Mouse (Mus musculus): ENCODE measurements at regions not wholly inside any gene's neighbourhood (a gene's known extent, or its start where the extent isn't known, plus 50 kb on each side); places are given as distances from the start of the nearest gene placed in this dataset.

DNA sequence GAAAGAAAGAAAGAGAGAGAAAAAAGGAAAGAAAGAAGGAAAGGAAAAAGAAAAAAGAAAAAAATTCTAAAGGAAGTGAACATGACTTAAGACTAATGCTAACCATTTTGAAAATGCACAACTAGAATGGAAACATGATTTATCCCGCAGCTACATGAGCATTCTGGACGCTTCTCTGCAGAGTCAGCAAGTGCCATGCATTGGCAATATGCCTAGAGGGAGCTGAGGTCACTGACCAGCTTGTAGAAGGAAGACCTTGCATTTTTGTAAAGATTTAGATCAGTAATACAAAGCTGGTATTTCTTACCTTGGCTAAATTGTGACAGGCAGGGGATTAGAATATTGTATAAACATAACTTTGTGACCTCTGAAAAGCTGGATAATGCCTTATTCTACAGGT is 461.2 kb upstream of the Tenm2 start:
- TF ChIP-seq CTCF (IDR thresholded peaks at IDR 0.05; ENCODE audit: borderline replicate concordance, insufficient read depth, low read depth, low read length) (no peak), POLR2A (IDR thresholded peaks at IDR 0.05; ENCODE audit: borderline replicate concordance, insufficient read depth, low read length) (no peak)
